Mouse (Mus musculus) brain, embryonic 14.5 days (tissue): Measurements from ENCODE around the gene Usp54.

Source experiments
- CTCF ChIP-seq: fragments of 200-500 bp; IDR thresholded peaks from 2 replicates; pipeline ENCODE4 v1.5.1; 2012; ENCODE audit warnings: inconsistent platforms, mild to moderate bottlenecking, moderate library complexity, borderline replicate concordance; ENCODE audit not compliant: insufficient read depth, insufficient read length; ENCODE audit errors: extremely low read depth
- POLR2A ChIP-seq: fragments of 200-500 bp; IDR thresholded peaks from 2 replicates; pipeline ENCODE4 v1.6.1; 2012; ENCODE audit warnings: mild to moderate bottlenecking, inconsistent platforms, borderline replicate concordance; ENCODE audit not compliant: poor library complexity, insufficient read depth, insufficient read length, severe bottlenecking; ENCODE audit errors: extremely low read depth

DNA sequence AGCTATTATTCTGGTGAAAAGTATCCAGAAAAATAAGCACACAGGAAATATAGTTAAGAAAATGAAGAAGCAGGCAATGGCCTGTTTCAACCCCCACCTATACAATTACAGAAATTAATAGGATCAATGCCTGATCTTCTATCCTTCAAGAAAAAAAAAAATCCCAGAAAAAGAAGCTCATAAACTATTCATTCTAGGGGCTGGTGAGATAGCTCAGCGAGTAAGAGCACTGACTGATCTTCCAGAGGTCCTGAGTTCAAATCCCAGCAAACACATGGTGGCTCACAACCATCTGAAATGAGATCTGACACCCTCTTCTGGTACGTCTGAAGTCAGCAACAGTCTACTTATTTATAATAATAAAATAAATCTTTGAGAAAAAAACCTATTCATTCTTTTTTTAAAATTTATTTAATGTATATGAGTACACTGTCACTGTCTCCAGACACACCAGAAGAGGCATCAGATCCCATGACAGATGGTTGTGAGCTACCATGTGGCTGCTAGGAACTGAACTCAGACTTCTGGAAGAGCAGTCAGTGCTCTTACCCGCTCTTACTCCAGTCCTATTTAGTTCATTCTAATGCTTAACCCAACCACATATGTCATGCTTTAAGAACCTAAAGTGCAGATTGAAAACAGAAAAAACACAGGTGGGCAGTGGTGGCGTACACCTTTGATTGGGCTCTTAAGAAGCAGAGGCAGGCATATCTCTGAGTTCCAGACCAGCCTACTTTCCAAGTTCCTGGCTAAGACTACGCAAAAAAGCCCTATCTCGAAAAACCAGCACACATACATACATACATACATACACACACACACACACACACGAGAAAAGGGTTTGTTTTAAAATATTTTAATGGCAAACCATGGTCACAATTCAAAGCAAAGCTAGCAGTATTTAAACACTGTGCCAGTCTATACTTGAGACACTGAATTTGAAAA lies 96.1 kb downstream of the Usp54 start:
- TF ChIP-seq CTCF = no peak
- no peak for TF ChIP-seq POLR2A
